ENCODE assay signal across 11 mouse cellular contexts in the genomic region with DNA sequence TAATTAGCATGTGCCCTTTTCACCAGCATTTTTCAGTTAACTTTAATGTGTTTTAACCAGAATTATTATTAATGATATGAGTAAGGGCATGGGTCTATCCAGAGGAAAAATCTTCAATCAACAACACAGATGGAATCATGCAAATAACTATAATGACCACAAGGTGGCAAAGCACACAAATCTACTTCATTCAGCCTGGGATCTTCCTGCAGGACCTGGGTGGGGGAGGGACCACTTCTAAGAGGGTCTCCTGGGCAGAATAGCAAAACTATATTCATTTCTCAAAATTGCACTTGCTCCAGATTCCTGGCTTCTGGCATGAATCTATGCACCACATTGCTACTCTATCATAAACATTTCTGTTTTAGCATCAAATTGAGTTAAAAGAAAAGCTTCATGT.
DNase-seq lines count a peak whose midpoint lies in the region; ATAC-seq lines count a peak whose summit lies in the region.
"Had no signal": no experiment of that assay in that cellular context is flagged by ENCODE, and none has a peak within 500 bp of the region (broad histone marks: within the 10 kb centered on the region; RNA-seq: fewer than 3 reads in every experiment).

No protein-coding gene starts in this region.

- DNase-seq in hindbrain, embryonic 11.5 days (ENCODE audit: low spot score): peak; percentile 43
- DNase-seq in midbrain, embryonic 10.5 days (ENCODE audit: low spot score): no peak
- DNase-seq in retina, postnatal 7 days (ENCODE audit: low read depth, low spot score): peak; percentile 14
- DNase-seq in right cerebral cortex, postnatal 25 days: no peak
- DNase-seq in B cell, adult 2 months: no peak

- H3K9ac ChIP-seq in hindbrain, embryonic 11.5 days (ENCODE audit: low read depth, low read length): no peak overlapping the region
- H3K9ac ChIP-seq in hindbrain, embryonic 13.5 days: no peak overlapping the region
- no peak overlapping the region for H3K9ac ChIP-seq in midbrain, embryonic 12.5 days (replicated peaks)
- H3K9ac ChIP-seq in forebrain, embryonic 13.5 days: no peak overlapping the region
- H3K9ac ChIP-seq: embryonic facial prominence, embryonic 15.5 days; hindbrain, embryonic 15.5 days; lung, embryonic 15.5 days had no signal

- H3K27me3 ChIP-seq in hindbrain, embryonic 11.5 days (ENCODE audit: control insufficient read depth, insufficient read depth, low read length): no peaks in the 10 kb centered on the region
- H3K27me3 ChIP-seq in hindbrain, embryonic 13.5 days: no peaks in the 10 kb centered on the region
- H3K27me3 ChIP-seq in midbrain, embryonic 12.5 days: no peaks in the 10 kb centered on the region
- no peaks in the 10 kb centered on the region for H3K27me3 ChIP-seq in midbrain, embryonic 10.5 days (ENCODE audit: low read depth, poor library complexity, severe bottlenecking)
- H3K27me3 ChIP-seq in forebrain, embryonic 13.5 days: no peaks in the 10 kb centered on the region
- H3K27me3 ChIP-seq: embryonic facial prominence, embryonic 15.5 days; hindbrain, embryonic 15.5 days; lung, embryonic 15.5 days had no signal

- no peak overlapping the region for H3K4me2 ChIP-seq in hindbrain, embryonic 11.5 days (replicated peaks; ENCODE audit: low read depth, low read length)
- no peak overlapping the region for H3K4me2 ChIP-seq in hindbrain, embryonic 13.5 days
- H3K4me2 ChIP-seq in midbrain, embryonic 12.5 days (replicated peaks): no peak overlapping the region
- no peak overlapping the region for H3K4me2 ChIP-seq in forebrain, embryonic 13.5 days
- H3K4me2 ChIP-seq: embryonic facial prominence, embryonic 15.5 days; hindbrain, embryonic 15.5 days; lung, embryonic 15.5 days had no signal

- ATAC-seq in hindbrain, embryonic 11.5 days (ENCODE audit: low FRiP score): peak; percentile 40; the same call in 1 of the 2 replicates
- no peak for ATAC-seq in hindbrain, embryonic 13.5 days (ENCODE audit: low FRiP score)
- peak; percentile 52; the same call in 1 of the 2 replicates for ATAC-seq in midbrain, embryonic 12.5 days (ENCODE audit: low FRiP score, low read depth)
- ATAC-seq in forebrain, embryonic 13.5 days: peak; percentile 75

- H3K27ac ChIP-seq in hindbrain, embryonic 11.5 days (ENCODE audit: low read depth, low read length): no peak overlapping the region
- no peak overlapping the region for H3K27ac ChIP-seq in hindbrain, embryonic 13.5 days
- no peak overlapping the region for H3K27ac ChIP-seq in midbrain, embryonic 12.5 days (replicated peaks)
- H3K27ac ChIP-seq in midbrain, embryonic 10.5 days (replicated peaks): no peak overlapping the region
- no peak overlapping the region for H3K27ac ChIP-seq in forebrain, embryonic 13.5 days
- H3K27ac ChIP-seq: embryonic facial prominence, embryonic 15.5 days; hindbrain, embryonic 15.5 days; lung, embryonic 15.5 days had no signal

- no peaks in the 10 kb centered on the region for H3K36me3 ChIP-seq in hindbrain, embryonic 11.5 days (ENCODE audit: control insufficient read depth, insufficient read depth, low read length)
- H3K36me3 ChIP-seq in hindbrain, embryonic 13.5 days: no peaks in the 10 kb centered on the region
- H3K36me3 ChIP-seq in midbrain, embryonic 12.5 days: no peaks in the 10 kb centered on the region
- H3K36me3 ChIP-seq in midbrain, embryonic 10.5 days: no peaks in the 10 kb centered on the region
- H3K36me3 ChIP-seq in forebrain, embryonic 13.5 days (ENCODE audit: poor library complexity, severe bottlenecking): no peaks in the 10 kb centered on the region
- H3K36me3 ChIP-seq: embryonic facial prominence, embryonic 15.5 days; hindbrain, embryonic 15.5 days; lung, embryonic 15.5 days had no signal

- H3K4me1 ChIP-seq in hindbrain, embryonic 11.5 days (replicated peaks; ENCODE audit: control insufficient read depth, insufficient read depth, low read length): no peaks in the 10 kb centered on the region
- no peaks in the 10 kb centered on the region for H3K4me1 ChIP-seq in hindbrain, embryonic 13.5 days (replicated peaks)
- no peaks in the 10 kb centered on the region for H3K4me1 ChIP-seq in midbrain, embryonic 12.5 days
- no peaks in the 10 kb centered on the region for H3K4me1 ChIP-seq in midbrain, embryonic 10.5 days
- H3K4me1 ChIP-seq in forebrain, embryonic 13.5 days: no peaks in the 10 kb centered on the region
- H3K4me1 ChIP-seq: embryonic facial prominence, embryonic 15.5 days; hindbrain, embryonic 15.5 days; lung, embryonic 15.5 days had no signal

- H3K9me3 ChIP-seq in hindbrain, embryonic 11.5 days (ENCODE audit: control insufficient read depth, low read length): no peaks in the 10 kb centered on the region
- no peaks in the 10 kb centered on the region for H3K9me3 ChIP-seq in hindbrain, embryonic 13.5 days
- no peaks in the 10 kb centered on the region for H3K9me3 ChIP-seq in midbrain, embryonic 12.5 days
- H3K9me3 ChIP-seq in midbrain, embryonic 10.5 days (replicated peaks): no peaks in the 10 kb centered on the region
- H3K9me3 ChIP-seq in forebrain, embryonic 13.5 days (replicated peaks): no peaks in the 10 kb centered on the region
- H3K9me3 ChIP-seq: embryonic facial prominence, embryonic 15.5 days; hindbrain, embryonic 15.5 days; lung, embryonic 15.5 days had no signal

- no peak overlapping the region for H3K4me3 ChIP-seq in hindbrain, embryonic 11.5 days (ENCODE audit: low read depth, low read length)
- no peak overlapping the region for H3K4me3 ChIP-seq in hindbrain, embryonic 13.5 days
- no peak overlapping the region for H3K4me3 ChIP-seq in midbrain, embryonic 12.5 days
- H3K4me3 ChIP-seq in midbrain, embryonic 10.5 days: no peak overlapping the region
- H3K4me3 ChIP-seq in forebrain, embryonic 13.5 days: no peak overlapping the region
- H3K4me3 ChIP-seq: embryonic facial prominence, embryonic 15.5 days; hindbrain, embryonic 15.5 days; lung, embryonic 15.5 days had no signal

Comparison
In these comparisons a context has a peak if more than half of its experiments do, and no peak if none do; other contexts are left out.
1. DNase-seq: peak in hindbrain, embryonic 11.5 days (single experiment) and retina, postnatal 7 days (single experiment); none in midbrain, embryonic 10.5 days (single experiment), right cerebral cortex, postnatal 25 days (single experiment) and B cell, adult 2 months (0 of 2).